Mouse (Mus musculus) spleen, adult 12 weeks (tissue): ENCODE measurements around the gene Ldb2.

Experiments
- DNase-seq: peaks from one replicate; pipeline ENCODE4 v3.0.0; 2022; ENCODE audit warnings: low spot score

Ldb2 gene

GRCm38 (mm10) chr5:44543472-44544132 lies 255.9 kb downstream of the Ldb2 start:
- DNase-seq, result no peak

GRCm38 (mm10) chr5:44541748-44542147 lies 257.7 kb downstream of the Ldb2 start:
- DNase-seq, result no peak

- DNase-seq, result no peak
Observed at GRCm38 (mm10) chr5:44538687-44539086, 260.8 kb downstream of the Ldb2 start.

GRCm38 (mm10) chr5:44538000-44538395 lies 261.5 kb downstream of the Ldb2 start:
- no peak for DNase-seq

GRCm38 (mm10) chr5:44537316-44537999 lies 262.0 kb downstream of the Ldb2 start:
- no peak for DNase-seq

- DNase-seq, result no peak
Observed at GRCm38 (mm10) chr5:44529466-44529865, 270.0 kb downstream of the Ldb2 start.

- DNase-seq, result no peak
Observed at GRCm38 (mm10) chr5:44529001-44529400, 270.5 kb downstream of the Ldb2 start.

GRCm38 (mm10) chr5:44505221-44505620 lies 294.3 kb downstream of the Ldb2 start:
- DNase-seq, result no peak

- DNase-seq, result no peak
Observed at GRCm38 (mm10) chr5:44504786-44505185, 294.7 kb downstream of the Ldb2 start.

- no peak for DNase-seq
Observed at GRCm38 (mm10) chr5:44498229-44498628, 301.3 kb downstream of the Ldb2 start.

GRCm38 (mm10) chr5:44496854-44497253 lies 302.6 kb downstream of the Ldb2 start:
- DNase-seq, result no peak

GRCm38 (mm10) chr5:44495092-44495491 lies 304.4 kb downstream of the Ldb2 start:
- no peak for DNase-seq

GRCm38 (mm10) chr5:44494133-44494532 lies 305.3 kb downstream of the Ldb2 start:
- no peak for DNase-seq

- DNase-seq, result no peak
Observed at GRCm38 (mm10) chr5:44491526-44491925, 308.0 kb downstream of the Ldb2 start.

- DNase-seq, result no peak
Observed at GRCm38 (mm10) chr5:44490462-44490861, 309.0 kb downstream of the Ldb2 start.

- no peak for DNase-seq
Observed at GRCm38 (mm10) chr5:44483426-44484106, 315.9 kb downstream of the Ldb2 start.

- no peak for DNase-seq
Observed at GRCm38 (mm10) chr5:44481406-44481805, 318.1 kb downstream of the Ldb2 start.

- no peak for DNase-seq
Observed at GRCm38 (mm10) chr5:44476356-44476755, 323.1 kb downstream of the Ldb2 start.

- DNase-seq, result no peak
Observed at GRCm38 (mm10) chr5:44475543-44475942, 323.9 kb downstream of the Ldb2 start.

- no peak for DNase-seq
Observed at GRCm38 (mm10) chr5:44473857-44474762, 325.4 kb downstream of the Ldb2 start.

- DNase-seq, result no peak
Observed at GRCm38 (mm10) chr5:44465238-44465637, 334.2 kb downstream of the Ldb2 start.
